Mouse (Mus musculus): ENCODE results near the gene Nkx2-3.

DNA sequence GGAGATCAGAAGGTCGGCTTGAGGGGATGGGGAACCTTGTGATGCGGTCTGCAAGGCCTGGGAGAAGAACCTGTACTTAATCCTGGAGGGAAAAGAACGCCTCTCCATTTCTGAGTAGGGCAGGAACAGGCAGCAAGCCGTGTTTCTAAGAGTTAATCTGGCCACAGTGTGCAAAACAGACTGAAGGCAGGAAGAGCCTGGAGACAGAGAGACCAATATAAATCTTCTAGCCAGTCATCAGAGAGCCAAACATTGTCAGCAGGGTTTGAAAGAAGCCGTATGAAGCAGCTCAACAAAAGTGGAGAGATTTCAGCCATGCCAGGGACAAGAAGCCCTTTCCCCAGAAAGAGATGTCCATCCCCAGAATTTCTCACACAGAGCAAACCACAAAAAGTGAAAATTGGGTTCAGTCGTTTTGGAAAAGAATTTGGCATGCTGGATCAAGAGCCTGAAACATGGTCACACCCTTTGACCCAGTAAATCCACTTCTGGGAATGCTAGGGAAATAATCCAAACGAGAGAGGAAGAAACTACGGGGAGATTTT is 39.2 kb downstream of the Nkx2-3 start:
- TF ChIP-seq CTCF (IDR thresholded peaks at IDR 0.05; ENCODE audit: borderline replicate concordance, control insufficient read depth, extremely low read depth, insufficient read depth, low read length, poor library complexity) = no peak
- TF ChIP-seq POLR2A (IDR thresholded peaks at IDR 0.05; ENCODE audit: control insufficient read depth, extremely low read depth, insufficient read depth, low read length, poor library complexity) = no peak

Data from thymus, adult 2 months (tissue).